Mouse (Mus musculus) monocyte, adult 59 days (primary cell): ENCODE data around the gene Adcyap1. TPM values are rescaled to one million over a fixed set of nuclear protein-coding genes. Genes with fewer than 3 reads are reported as not detected.

Experiments
- total RNA-seq, 2 experiments: library from RNA; stranded (reverse); gene quantifications; one replicate each; pipeline ENCODE4 v1.2.4; 2023

Adcyap1 gene
- total RNA-seq: not detected

GRCm38 (mm10) chr17:93198717-93199116 is at the start of gene Adcyap1:
Adcyap1 (plus strand) TSS chr17:93199017.

